Mouse (Mus musculus) testis, adult 10 weeks (tissue): Measurements from ENCODE around the gene Copg2. TPM values are rescaled to one million over a fixed set of nuclear protein-coding genes. Genes with fewer than 3 reads are reported as not detected.

ENCODE experiments used
- polyA plus RNA-seq: library from polyadenylated mRNA; stranded (reverse); fragments of 350-450 nt; fragmentation: Illumina TruSeq; extraction: RNeasy Lipid Tissue Mini Kit (QIAGEN cat#74804); gene quantifications from one replicate; pipeline ENCODE4 v1.2.3, GENCODE M21; 2014; ENCODE audit warnings: low read depth, low replicate concordance

Gene Copg2
- polyA plus RNA-seq = 80.9 TPM

DNA sequence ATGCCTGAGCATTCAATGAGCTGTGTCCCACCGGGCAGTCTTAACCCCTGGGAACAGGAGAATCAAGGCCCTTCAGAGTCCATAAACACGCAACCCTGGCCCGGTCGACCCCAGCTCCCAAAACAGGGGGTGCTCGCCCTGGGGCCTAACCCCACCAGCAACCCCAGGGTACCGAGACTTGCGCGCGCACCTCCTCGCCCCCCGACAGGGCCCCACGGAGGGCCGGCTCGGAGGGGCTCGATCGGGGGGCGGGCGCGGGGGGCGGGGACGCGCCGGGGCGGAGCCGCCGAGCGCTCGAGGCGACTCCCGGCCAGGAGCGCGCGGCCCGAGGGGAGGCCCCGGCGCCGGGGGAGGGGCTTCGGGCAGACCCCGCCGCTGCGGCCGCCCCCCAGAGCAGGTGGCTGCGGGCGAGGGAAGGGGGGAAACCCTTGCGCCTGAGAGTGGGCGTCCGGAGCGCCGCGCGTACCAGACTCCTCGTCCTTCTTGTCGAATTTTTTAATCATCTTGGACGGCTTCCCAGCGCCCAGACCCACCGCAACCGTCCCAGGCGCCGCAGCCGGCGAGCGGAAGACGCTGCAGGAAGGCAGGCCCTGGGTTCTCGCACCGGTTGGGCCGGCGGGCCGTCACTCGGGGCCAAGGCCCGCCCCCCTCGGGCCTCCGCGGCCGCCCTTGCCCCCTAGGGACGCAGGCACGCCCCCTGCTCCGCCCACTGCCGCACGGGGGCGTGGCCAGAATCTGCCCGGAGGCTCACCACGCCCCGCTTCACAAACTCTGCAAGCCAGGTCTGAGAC, at the start of gene Copg2:
TSS of gene Copg2 (minus strand) at position 600 of the 791 bp plus-strand sequence.

DNA sequence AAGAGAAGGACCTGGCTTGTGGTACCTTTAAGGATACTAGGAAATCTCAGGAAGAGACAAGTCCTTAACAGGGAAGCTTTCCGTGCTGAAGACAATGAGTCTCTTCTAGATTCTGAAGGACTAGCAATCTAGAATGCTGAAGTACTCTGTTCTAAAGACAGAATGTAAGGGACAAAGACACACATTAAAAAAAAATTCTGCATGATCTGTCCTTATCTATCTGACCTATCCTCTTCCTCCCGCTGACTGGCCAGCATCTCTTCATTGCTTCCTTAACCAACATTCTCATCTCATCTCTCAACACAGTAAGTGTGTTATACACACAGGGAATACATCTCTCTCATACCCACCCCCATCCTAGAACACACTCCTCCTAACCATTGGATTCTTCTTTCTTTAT, 18.9 kb upstream of the Copg2 start, which contains the start of gene Tsga13:
TSS of gene Tsga13 (minus strand) at position 101 of the 400 bp plus-strand sequence.

GRCm38 (mm10) chr6:30723331-30723730, 173.3 kb downstream of the Copg2 start, which contains the start of gene Mest:
Gene Mest, plus strand, starts transcription at chr6:30723547.

Other genes starting within 250 kb of the Copg2 start
- 124 TPM for gene Cep41, start 203.0 kb downstream of the Copg2 start, polyA plus RNA-seq
- 2.5 TPM for gene Mest, start 173.2 kb downstream of the Copg2 start, polyA plus RNA-seq
- gene Tsga13, start 18.8 kb upstream of the Copg2 start, polyA plus RNA-seq = 201 TPM
- 0.06 TPM for gene Klf14, start 62.3 kb upstream of the Copg2 start, polyA plus RNA-seq